Mouse (Mus musculus) embryonic facial prominence, embryonic 11.5 days (tissue): ENCODE measurements around the gene Rgs10. TPM values are rescaled to one million over a fixed set of nuclear protein-coding genes. Genes with fewer than 3 reads are reported as not detected.

Experiments used
- ATAC-seq: fragments of 200-750 bp; cut with Nextera tagmentation; replicated peaks from 2 replicates; pipeline ENCODE4 v1.8.0; 2017; ENCODE audit warnings: low read depth; ENCODE audit not compliant: insufficient number of reproducible peaks, low FRiP score, low TSS enrichment
- DNase-seq: peaks from one replicate; pipeline ENCODE4 v3.0.0-alpha.2; 2015; ENCODE audit warnings: low spot score
- H3K27ac ChIP-seq: fragments of 300-500 bp; sonication (generic); replicated peaks from 2 replicates; pipeline ENCODE4 v1.5.1; 2014; ENCODE audit warnings: mild to moderate bottlenecking, low read depth, low read length, control low read depth
- H3K27me3 ChIP-seq: fragments of 300-500 bp; sonication (generic); 2 replicates; pipeline ENCODE4 v1.6.1; 2014; ENCODE audit warnings: mild to moderate bottlenecking, low read length, moderate library complexity, mixed read lengths; ENCODE audit not compliant: control insufficient read depth, insufficient read depth
- H3K36me3 ChIP-seq: fragments of 300-500 bp; sonication (generic); replicated peaks from 2 replicates; pipeline ENCODE4 v1.6.1; 2014; ENCODE audit warnings: low read depth, mild to moderate bottlenecking, low read length, moderate library complexity, mixed read lengths; ENCODE audit not compliant: control insufficient read depth, insufficient read depth
- H3K4me1 ChIP-seq: fragments of 300-500 bp; sonication (generic); 2 replicates; pipeline ENCODE4 v1.6.1; 2014; ENCODE audit warnings: low read length, mixed read lengths; ENCODE audit not compliant: control insufficient read depth, insufficient read depth
- H3K4me2 ChIP-seq: fragments of 300-500 bp; sonication (generic); 2 replicates; pipeline ENCODE4 v1.6.1; 2014; ENCODE audit warnings: low read depth, mild to moderate bottlenecking, control low read depth, low read length, moderate library complexity
- H3K4me3 ChIP-seq: fragments of 300-500 bp; sonication (generic); 2 replicates; pipeline ENCODE4 v1.5.1; 2014; ENCODE audit warnings: low read depth, low read length, control low read depth
- H3K9ac ChIP-seq: fragments of 300-500 bp; sonication (generic); replicated peaks from 2 replicates; pipeline ENCODE4 v1.6.1; 2014; ENCODE audit warnings: mild to moderate bottlenecking, control low read depth, low read length
- H3K9me3 ChIP-seq: fragments of 300-500 bp; sonication (generic); replicated peaks from 2 replicates; pipeline ENCODE4 v1.6.1; 2016; ENCODE audit warnings: mild to moderate bottlenecking, low read length, inconsistent platforms, mixed read lengths; ENCODE audit not compliant: control insufficient read depth
- WGBS: fragments of 180-500 bp; shearing (Covaris S2); extraction: QIAGEN DNeasy Blood & Tissue Kit; methylation state at CpG from one replicate; pipeline ENCODE4 v1.1.7; 2014; 5-methylcytosine and 5-hydroxymethylcytosine counted together
- polyA plus RNA-seq: library from polyadenylated mRNA; unstranded; fragments of >200 nt; fragmentation: Nextera tagmentation; extraction: Ambion mirVana; gene quantifications from 2 replicates; pipeline ENCODE4 v1.2.1, GENCODE M21; 2014

The Rgs10 gene
- polyA plus RNA-seq, result 15.0 and 16.7 TPM in 2 replicates

DNA sequence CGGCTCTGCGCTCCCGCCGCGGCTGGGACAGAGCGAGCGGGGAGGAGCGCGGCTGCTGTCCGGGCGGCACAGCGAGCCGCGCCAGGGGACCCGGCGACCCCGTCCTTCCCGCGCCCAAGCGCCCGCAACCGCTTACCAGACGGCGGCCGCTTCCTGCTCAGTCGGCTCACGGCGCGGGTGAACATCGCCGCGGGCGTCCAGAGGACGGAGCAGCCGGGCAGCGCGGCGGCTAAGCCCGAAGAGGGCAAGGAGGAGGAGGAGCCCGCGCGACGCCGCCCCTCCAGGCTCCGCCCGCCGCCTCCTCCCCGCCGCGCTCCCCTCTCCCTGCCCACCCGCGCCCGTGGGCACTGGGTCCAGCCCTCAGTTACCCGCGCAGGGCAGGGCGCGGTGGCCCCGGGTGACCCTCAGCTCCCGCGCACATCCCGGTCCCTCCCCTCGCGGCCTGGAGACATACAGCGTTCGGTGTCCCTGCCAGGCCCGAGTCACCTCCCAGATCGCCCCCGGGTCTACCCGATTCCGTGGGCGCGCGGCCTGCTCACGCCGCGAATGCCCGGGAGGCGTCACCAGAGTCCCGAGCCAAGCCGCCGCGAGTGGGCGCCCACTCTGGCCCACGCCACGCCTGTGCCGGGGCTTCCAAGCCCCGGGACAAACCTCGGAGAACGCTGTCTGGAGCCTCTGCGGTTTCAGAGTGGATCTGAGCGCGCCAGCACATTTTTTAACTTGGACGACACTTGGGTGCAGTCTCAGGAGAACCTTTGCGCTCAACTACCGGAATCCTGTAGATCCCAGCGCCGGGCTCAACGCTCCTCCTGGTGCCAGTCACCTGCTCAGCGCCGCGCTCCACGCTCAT, at the start of gene Rgs10:
Gene Rgs10, minus strand, starts transcription at position 829 of the 850 bp plus-strand sequence.
- DNase-seq (peak; percentile 63), ATAC-seq (peak; percentile 67)
- peaks cover 41% of the 10 kb centered on the region for H3K27me3 ChIP-seq
- no peak within 1 kb of the TSS for H3K27ac ChIP-seq
- H3K4me1 ChIP-seq, result no peaks in the 10 kb centered on the region
- peak within 1 kb of the TSS; percentile 60 for H3K4me3 ChIP-seq
- peak within 1 kb of the TSS; percentile 86 for H3K4me2 ChIP-seq
- H3K9ac ChIP-seq, result peak within 1 kb of the TSS; percentile 58
- no peaks in the 10 kb centered on the region for H3K36me3 ChIP-seq
- under 1% methylated on average over 71 of the region's 102 CpGs for whole genome bisulfite sequencing
- no peaks in the 10 kb centered on the region for H3K9me3 ChIP-seq

DNA sequence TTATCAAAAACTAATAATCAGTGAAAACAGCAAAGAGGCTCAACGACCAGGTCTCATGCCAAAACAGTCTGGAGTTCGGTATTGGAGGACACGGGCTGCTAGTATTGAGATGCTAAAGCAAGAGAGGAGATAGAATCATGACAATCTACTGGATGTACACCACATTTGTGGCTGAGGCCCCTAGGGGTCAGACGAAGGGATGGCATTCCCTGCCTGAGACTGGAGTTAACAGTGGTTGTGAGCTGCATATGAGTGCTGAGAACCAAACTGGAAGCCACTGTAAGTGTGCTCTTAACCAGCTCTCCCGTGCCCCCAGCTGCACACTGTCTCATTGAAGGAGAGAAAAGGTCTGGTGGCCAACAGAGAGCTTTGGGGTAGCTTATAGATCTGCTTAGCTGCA, 43.8 kb upstream of the Rgs10 start:
- Histone ChIP-seq H3K9me3 (no peaks in the 10 kb centered on the region), H3K27me3 (no peaks in the 10 kb centered on the region), H3K4me3 (peak overlapping the region; percentile 82; the same call in 1 of the 2 replicates), H3K27ac (no peak overlapping the region), H3K4me1 (no peaks in the 10 kb centered on the region), H3K4me2 (peak overlapping the region; percentile 51), H3K36me3 (no peaks in the 10 kb centered on the region), H3K9ac (peak overlapping the region; percentile 62)
- DNase-seq, result peak; percentile 7
- 70% methylated on average over 5 of the region's 5 CpGs for WGBS
- ATAC-seq, result no peak

DNA sequence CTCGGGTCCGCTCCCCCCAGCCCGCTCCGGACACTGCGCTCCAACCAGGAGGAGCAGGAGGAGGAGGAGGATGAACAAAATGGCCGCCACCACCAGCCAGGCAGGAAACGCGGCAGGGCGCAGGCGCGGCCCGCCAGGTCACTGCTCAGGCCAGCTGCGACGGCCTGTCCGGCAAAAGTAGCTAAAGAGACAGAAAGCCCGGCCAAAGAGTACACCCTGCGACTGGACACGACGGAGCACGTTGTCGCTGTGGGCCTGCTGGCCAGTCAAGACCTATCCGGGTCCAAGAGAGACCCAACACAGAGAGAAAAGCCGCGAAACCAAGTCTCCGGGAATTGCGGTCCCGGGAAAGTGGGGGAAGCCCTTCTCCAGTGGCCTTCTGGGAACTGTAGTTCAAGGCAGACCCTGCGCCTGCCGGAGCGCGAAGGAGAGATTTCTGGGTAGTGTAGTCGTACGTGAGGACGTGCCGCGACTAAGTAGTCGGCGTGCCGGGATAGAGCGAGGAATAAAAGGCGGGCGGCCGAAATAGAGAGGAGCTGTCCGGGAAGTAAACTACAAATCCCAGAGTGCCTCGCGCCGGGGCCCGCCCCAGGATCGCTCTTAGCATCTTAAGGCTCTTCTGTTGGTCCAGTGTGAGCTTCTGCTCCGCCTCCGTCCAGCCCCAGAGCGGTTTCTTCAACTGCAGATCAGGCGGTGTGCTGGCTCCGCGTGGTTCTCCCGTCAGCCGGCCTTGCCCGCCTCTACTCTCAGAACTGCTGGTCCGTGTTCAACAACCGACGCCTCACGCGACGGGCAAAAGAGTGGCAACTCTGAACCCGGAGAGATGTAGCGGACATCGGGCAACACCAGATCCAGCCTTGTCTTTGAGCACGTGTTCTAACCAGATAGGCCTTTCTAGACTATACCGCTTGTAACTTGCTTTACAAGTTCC, 43.0 kb upstream of the Rgs10 start, which contains the start of gene Tial1:
Gene Tial1, minus strand, starts transcription at position 433 of the 931 bp plus-strand sequence.
- Histone ChIP-seq H3K9me3 (no peaks in the 10 kb centered on the region), H3K36me3 (no peaks in the 10 kb centered on the region), H3K27me3 (no peaks in the 10 kb centered on the region), H3K4me3 (peak within 1 kb of the TSS; percentile 82), H3K27ac (peak within 1 kb of the TSS; percentile 84), H3K9ac (peak within 1 kb of the TSS; percentile 95), H3K4me1 (no peaks in the 10 kb centered on the region), H3K4me2 (peak within 1 kb of the TSS; percentile 70)
- WGBS, result under 1% methylated on average over 69 of the region's 69 CpGs
- DNase-seq, result peak; percentile 99
- peak; percentile 99 for ATAC-seq

DNA sequence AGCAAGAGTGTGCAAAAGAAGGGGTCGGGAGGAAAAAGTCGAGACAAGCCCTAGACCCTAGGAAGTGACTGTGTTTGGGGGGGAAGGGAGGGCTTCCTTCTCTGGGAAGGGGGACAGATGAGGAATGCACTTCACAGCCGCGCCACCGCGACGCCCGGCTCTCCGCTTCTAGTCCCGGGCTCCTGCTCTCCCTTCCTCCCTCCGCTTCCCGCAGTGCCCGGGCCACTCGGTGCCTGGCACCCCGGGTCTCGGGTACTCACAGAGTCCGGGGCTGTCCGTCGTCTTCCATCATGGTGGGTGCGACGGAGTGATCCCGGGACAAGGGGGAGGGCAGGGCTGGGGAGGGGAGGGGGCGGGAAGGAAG, 42.3 kb upstream of the Rgs10 start:
- H3K4me3 ChIP-seq, result peak overlapping the region; percentile 82
- 1% methylated on average over 15 of the region's 23 CpGs for WGBS
- peak overlapping the region; percentile 95 for H3K9ac ChIP-seq
- peak; percentile 48 for DNase-seq
- H3K27ac ChIP-seq, result peak overlapping the region; percentile 84
- H3K4me1 ChIP-seq, result no peaks in the 10 kb centered on the region
- no peaks in the 10 kb centered on the region for H3K9me3 ChIP-seq
- no peaks in the 10 kb centered on the region for H3K27me3 ChIP-seq
- ATAC-seq, result peak; percentile 68
- no peaks in the 10 kb centered on the region for H3K36me3 ChIP-seq
- H3K4me2 ChIP-seq, result peak overlapping the region; percentile 70

DNA sequence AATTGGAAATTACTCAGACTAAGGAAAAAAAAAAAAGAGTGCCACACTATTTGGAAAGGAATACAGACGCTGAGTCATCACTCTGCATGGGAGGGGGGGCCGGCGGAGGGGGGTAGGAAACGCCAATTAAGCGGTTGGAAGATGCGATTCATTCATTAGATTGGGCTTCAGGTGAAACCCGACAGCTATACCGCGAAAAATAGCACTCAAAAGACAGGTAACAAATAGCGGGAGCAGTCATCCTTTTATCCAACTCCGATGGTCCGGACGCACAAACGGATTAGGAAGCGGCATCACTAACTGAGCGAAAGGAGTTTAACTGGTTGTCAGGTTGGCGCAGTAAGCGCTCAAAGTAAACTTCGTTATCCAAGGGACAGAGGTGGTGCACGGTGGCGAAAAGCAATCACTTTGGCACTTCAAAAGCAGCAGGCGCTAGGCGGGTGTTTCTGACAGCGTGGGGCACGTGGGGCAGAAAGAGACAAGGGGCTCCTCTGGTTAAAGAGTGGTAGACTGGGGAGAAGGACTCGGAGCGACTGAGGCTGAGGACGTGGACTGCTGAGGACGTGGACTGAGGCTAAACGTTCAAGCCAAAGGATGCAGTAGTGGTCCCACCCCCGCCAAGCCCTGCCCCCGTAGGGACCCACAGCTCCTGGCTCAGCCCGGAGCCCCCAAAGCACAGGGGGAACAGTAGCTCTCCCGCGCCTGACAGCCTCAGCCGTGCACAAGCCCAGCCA, 41.7 kb upstream of the Rgs10 start:
- Histone ChIP-seq H3K36me3 (no peaks in the 10 kb centered on the region), H3K27me3 (no peaks in the 10 kb centered on the region), H3K9ac (peak overlapping the region; percentile 95), H3K27ac (peak overlapping the region; percentile 84), H3K4me3 (peak overlapping the region; percentile 82), H3K4me1 (no peaks in the 10 kb centered on the region), H3K4me2 (peak overlapping the region; percentile 70), H3K9me3 (no peaks in the 10 kb centered on the region)
- DNase-seq, result peak; percentile 10
- no peak; the same call in 1 of the 2 replicates for ATAC-seq
- under 1% methylated on average over 36 of the region's 36 CpGs for WGBS

DNA sequence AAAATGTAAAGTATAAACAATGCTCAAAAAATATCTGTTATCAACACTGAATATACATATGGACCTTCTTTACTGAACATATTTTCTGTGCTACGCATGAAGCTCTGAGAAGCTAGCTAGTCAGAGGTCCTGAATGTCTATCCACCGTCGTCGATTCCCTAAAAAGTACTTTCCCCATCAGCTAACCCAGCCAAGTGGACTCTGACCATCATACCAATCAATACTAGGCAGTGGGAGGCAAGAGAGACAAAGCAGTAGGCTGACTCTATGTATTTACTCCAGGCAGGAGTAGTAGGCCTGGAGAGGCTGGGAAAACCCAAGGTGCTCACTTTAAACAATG, 41.2 kb upstream of the Rgs10 start:
- Histone ChIP-seq H3K9ac (peak overlapping the region; percentile 95), H3K9me3 (no peaks in the 10 kb centered on the region), H3K27ac (no peak overlapping the region), H3K4me3 (peak overlapping the region; percentile 82), H3K4me2 (peak overlapping the region; percentile 70), H3K36me3 (no peaks in the 10 kb centered on the region), H3K4me1 (no peaks in the 10 kb centered on the region), H3K27me3 (no peaks in the 10 kb centered on the region)
- 19% methylated on average over 4 of the region's 4 CpGs for WGBS
- DNase-seq (peak; percentile 10), ATAC-seq (no peak)

DNA sequence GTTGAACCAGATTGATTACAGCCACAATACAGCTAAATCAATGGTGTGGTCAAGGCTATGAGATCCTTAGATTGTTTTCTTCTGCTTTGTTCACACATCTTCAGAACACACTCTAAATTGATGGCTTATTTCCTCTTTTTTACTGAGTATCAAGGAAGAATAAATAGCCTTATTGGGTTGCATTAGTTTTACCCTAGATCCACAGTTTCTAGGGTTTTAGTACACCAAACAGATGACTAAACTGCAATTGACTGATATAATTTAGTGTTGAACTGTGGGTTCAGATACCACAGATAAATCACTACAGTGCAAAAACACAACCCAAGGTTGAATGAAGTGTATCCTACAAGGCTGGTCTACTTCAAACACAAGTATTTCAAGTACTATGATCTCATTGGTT, 39.5 kb upstream of the Rgs10 start:
- Histone ChIP-seq H3K9me3 (no peaks in the 10 kb centered on the region), H3K4me2 (no peak overlapping the region), H3K4me1 (no peaks in the 10 kb centered on the region), H3K36me3 (no peaks in the 10 kb centered on the region), H3K27me3 (no peaks in the 10 kb centered on the region), H3K4me3 (no peak overlapping the region), H3K27ac (no peak overlapping the region), H3K9ac (no peak overlapping the region)
- DNase-seq, result no peak
- no peak for ATAC-seq
